Mouse (Mus musculus) stomach, postnatal 0 days (tissue): ENCODE results near the gene Stub1.

Experiments used
- CTCF ChIP-seq: IDR thresholded peaks from 2 replicates; pipeline ENCODE4 v1.5.1; 2016; ENCODE audit warnings: antibody characterized with exemption, low read depth, mild to moderate bottlenecking, moderate library complexity
- EP300 ChIP-seq: optimal IDR thresholded peaks from 2 replicates; pipeline ENCODE3; 2016; ENCODE audit warnings: antibody characterized with exemption

GRCm38 (mm10) chr17:25809606-25810340 lies 23.4 kb downstream of the Stub1 start:
- TF ChIP-seq CTCF = no peak
- no peak for TF ChIP-seq EP300
